Mouse (Mus musculus) ES-E14 (cell line): ENCODE results near the gene Mydgf. TPM values are rescaled to one million over a fixed set of nuclear protein-coding genes. Genes with fewer than 3 reads are reported as not detected.

ENCODE experiments used
- DNase-seq: peaks from one replicate; pipeline ENCODE4 v3.0.0-alpha.2; 2013; ENCODE audit warnings: low read depth, low spot score
- H3K27ac ChIP-seq: 2 replicates; pipeline ENCODE4 v1.5.1; 2012; ENCODE audit warnings: low read depth, mild to moderate bottlenecking, low read length, moderate library complexity, mixed read lengths; ENCODE audit not compliant: poor library complexity, insufficient read depth, severe bottlenecking
- H3K36me3 ChIP-seq: 2 replicates; pipeline ENCODE4 v1.6.1; 2012; ENCODE audit warnings: mild to moderate bottlenecking, low read length, moderate library complexity, mixed read lengths; ENCODE audit not compliant: control insufficient read depth, poor library complexity, insufficient read depth, severe bottlenecking
- H3K4me1 ChIP-seq, 2 experiments: fragments of 150-350 bp in 1 of 2; sonication (generic) in 1 of 2; 2 replicates each; pipeline ENCODE4 v1.6.1; 2012; ENCODE audit warnings: low read length in 2 of 2, mild to moderate bottlenecking in 1 of 2, mixed read lengths in 1 of 2; ENCODE audit not compliant: control insufficient read depth in 2 of 2, insufficient read depth in 2 of 2, poor library complexity in 1 of 2
- H3K4me3 ChIP-seq, 2 experiments: fragments of 150-350 bp in 1 of 2; sonication (generic) in 1 of 2; 2 replicates each; pipeline ENCODE4 v1.5.1; 2012; ENCODE audit warnings: low read length in 2 of 2, low read depth in 1 of 2, mild to moderate bottlenecking in 1 of 2, mixed read lengths in 1 of 2; ENCODE audit not compliant: insufficient read depth in 1 of 2, poor library complexity in 1 of 2, severe bottlenecking in 1 of 2
- H3K9ac ChIP-seq: 2 replicates; pipeline ENCODE4 v1.6.1; 2012; ENCODE audit warnings: low read depth, mild to moderate bottlenecking, low read length, mixed read lengths; ENCODE audit not compliant: poor library complexity, insufficient read depth, severe bottlenecking
- H3K9me3 ChIP-seq: fragments of 150-350 bp; sonication (generic); 2 replicates; pipeline ENCODE4 v1.6.1; 2012; ENCODE audit warnings: low read depth, mild to moderate bottlenecking, low read length; ENCODE audit not compliant: control insufficient read depth, insufficient read depth
- CHD2 ChIP-seq: IDR thresholded peaks from 2 replicates; pipeline ENCODE4 v1.6.1; 2014; ENCODE audit warnings: mild to moderate bottlenecking, low read depth, low read length, inconsistent platforms
- HCFC1 ChIP-seq: IDR thresholded peaks from 2 replicates; pipeline ENCODE4 v1.6.1; 2012; ENCODE audit warnings: low read length, inconsistent platforms, borderline replicate concordance; ENCODE audit not compliant: insufficient read depth
- MAFK ChIP-seq: IDR thresholded peaks from 2 replicates; pipeline ENCODE4 v1.6.1; 2014; ENCODE audit warnings: mild to moderate bottlenecking, low read depth, low read length, inconsistent platforms; ENCODE audit not compliant: insufficient read depth
- ZC3H11A ChIP-seq: IDR thresholded peaks from 2 replicates; pipeline ENCODE4 v1.6.1; 2012; ENCODE audit warnings: low read depth, mild to moderate bottlenecking, inconsistent platforms, low read length, borderline replicate concordance
- ZNF384 ChIP-seq: IDR thresholded peaks from 2 replicates; pipeline ENCODE4 v1.6.1; 2012; ENCODE audit warnings: low read depth, low read length, inconsistent platforms
- in situ Hi-C, 2 experiments: fragments of 600-800 bp; cut with MboI; formaldehyde crosslinking; loops; one replicate each; pipeline ENCODE4 v1.15.1; 2025; ENCODE audit warnings: low sequenced_read_pairs in 2 of 2, inconsistent platforms in 1 of 2; ENCODE audit not compliant: unreplicated experiment in 2 of 2
- total RNA-seq: library from RNA; depleted of rRNA; stranded (reverse); fragments of 300-350 nt; gene quantifications from 2 replicates; pipeline ENCODE4 v1.2.3, GENCODE M21; 2012

The Mydgf gene
- total RNA-seq, 1 experiment = 71.1 TPM

DNA sequence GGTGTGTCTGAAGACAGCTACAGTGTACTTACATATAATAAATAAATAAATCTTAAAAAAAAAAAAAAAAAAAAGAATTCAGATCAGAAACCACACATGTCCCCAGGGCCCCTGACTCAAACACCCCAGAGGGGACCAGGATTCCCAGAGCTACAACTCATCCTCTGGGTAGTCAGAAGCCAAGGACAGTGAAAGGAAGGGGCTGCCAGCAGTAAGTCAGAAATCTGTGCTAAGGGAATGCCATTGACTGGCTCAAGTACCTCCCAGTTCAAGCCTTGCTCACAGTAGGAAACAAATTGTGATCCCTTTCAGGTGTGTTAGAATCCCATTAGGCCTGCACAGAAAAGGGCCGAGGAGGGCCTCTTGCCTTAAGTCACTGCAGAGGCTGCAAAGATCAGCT, 30.5 kb upstream of the Mydgf start:
- peaks cover 22% of the 10 kb centered on the region for H3K36me3 ChIP-seq
- TF ChIP-seq MAFK = no peak
- no peak for TF ChIP-seq ZNF384
- no peak for TF ChIP-seq ZC3H11A
- TF ChIP-seq HCFC1 = no peak
- no peak for TF ChIP-seq CHD2
- in situ Hi-C loops = no loop called here

DNA sequence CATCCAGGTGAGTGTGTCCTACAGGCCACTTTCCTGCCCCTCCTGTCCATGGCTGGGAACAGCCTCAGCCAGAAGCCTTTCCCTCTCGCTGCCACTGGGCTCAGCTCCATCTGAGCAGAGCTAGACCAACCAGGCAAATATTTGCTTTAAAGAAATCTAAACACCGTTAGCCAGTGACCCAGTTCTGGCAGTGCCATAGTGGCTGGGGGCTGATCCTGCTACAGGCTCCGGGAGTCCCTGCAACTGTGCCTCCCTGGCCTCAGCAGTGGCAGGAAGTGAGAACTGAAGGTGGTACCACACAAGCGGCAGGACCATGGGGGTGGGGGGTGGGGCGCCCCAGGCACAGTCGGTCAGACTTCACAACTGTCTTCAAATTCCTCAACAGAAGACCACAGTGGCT, 29.0 kb upstream of the Mydgf start:
- TF ChIP-seq ZC3H11A = no peak
- no peak for TF ChIP-seq ZNF384
- TF ChIP-seq HCFC1 = no peak
- TF ChIP-seq CHD2 = no peak
- TF ChIP-seq MAFK = no peak
- DNase-seq = no peak
- in situ Hi-C loops = no loop called here
- H3K27ac ChIP-seq = no peak overlapping the region; the same call in 1 of the 2 replicates
- no peak overlapping the region for H3K9ac ChIP-seq
- H3K9me3 ChIP-seq = no peaks in the 10 kb centered on the region
- peaks cover 0 to 6% of the 10 kb centered on the region in 2 experiments; a peak in 1 of 4 replicates for H3K4me1 ChIP-seq
- H3K36me3 ChIP-seq = peaks cover 33% of the 10 kb centered on the region
- H3K4me3 ChIP-seq = no peak overlapping the region

More for the DNA sequence above, 30.5 kb upstream of the Mydgf start:
- Histone ChIP-seq H3K9me3 (no peaks in the 10 kb centered on the region), H3K9ac (no peak overlapping the region), H3K4me1 (peaks cover 0 to 9% of the 10 kb centered on the region in 2 experiments; a peak in 1 of 4 replicates), H3K4me3 (no peak overlapping the region), H3K27ac (no peak overlapping the region)
- DNase-seq = no peak

DNA sequence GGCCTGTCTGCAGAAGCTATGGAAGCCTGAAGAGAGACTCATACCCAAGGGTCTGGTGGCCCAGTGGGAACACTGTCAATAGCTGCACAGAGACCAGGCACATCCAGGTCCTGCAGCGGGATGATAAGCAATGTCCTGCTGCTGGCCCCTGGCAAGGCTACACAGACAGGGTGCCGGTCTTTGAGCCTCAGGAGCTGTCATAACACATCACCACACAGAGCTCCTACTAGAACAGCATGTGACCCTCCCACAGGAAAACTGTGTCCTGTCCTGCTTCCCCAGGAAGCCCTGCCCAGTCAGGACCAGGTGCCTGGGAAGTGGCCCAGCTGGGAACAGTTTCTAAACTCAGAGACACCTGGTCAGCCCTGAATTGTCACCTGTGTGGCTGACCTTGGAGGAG, 27.4 kb upstream of the Mydgf start:
- Histone ChIP-seq H3K9ac (no peak overlapping the region), H3K9me3 (no peaks in the 10 kb centered on the region), H3K36me3 (peaks cover 39% of the 10 kb centered on the region), H3K27ac (no peak overlapping the region), H3K4me3 (no peak overlapping the region), H3K4me1 (0 out of 4 replicates have a peak, but pooled peaks cover 0 to 2% of the 10 kb centered on the region in 2 experiments)
- no peak for DNase-seq
- in situ Hi-C loops = no loop called here
- TF ChIP-seq ZNF384 = no peak
- TF ChIP-seq ZC3H11A = no peak
- TF ChIP-seq MAFK = no peak
- TF ChIP-seq HCFC1 = no peak
- no peak for TF ChIP-seq CHD2

DNA sequence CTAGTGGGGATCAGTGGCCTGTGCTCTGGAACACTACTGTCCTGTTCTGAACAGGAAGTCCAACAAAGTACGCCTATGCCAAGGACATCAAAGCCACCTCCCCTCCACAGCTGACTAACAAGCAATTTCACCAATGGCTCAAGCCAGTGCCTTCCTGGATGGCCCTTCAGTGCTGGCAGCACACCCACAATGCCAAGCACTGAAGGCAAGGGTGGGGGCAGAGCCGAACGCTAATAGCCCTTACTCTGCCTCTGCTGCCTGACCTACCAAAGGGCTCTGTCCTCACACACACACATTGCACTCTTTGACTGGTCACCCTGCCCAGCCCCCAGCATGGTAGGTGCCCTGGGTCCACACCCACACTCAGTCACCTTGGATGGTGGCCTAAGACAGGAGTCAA, 25.1 kb upstream of the Mydgf start:
- Histone ChIP-seq H3K4me3 (no peak overlapping the region), H3K9ac (no peak overlapping the region), H3K27ac (no peak overlapping the region), H3K36me3 (peaks cover 58% of the 10 kb centered on the region), H3K4me1 (peaks cover 0 to 2% of the 10 kb centered on the region in 2 experiments; a peak in 1 of 4 replicates), H3K9me3 (no peaks in the 10 kb centered on the region)
- in situ Hi-C loops = no loop called here
- no peak for TF ChIP-seq CHD2
- TF ChIP-seq HCFC1 = no peak
- no peak for TF ChIP-seq ZC3H11A
- TF ChIP-seq ZNF384 = no peak
- no peak for TF ChIP-seq MAFK
- DNase-seq = no peak

DNA sequence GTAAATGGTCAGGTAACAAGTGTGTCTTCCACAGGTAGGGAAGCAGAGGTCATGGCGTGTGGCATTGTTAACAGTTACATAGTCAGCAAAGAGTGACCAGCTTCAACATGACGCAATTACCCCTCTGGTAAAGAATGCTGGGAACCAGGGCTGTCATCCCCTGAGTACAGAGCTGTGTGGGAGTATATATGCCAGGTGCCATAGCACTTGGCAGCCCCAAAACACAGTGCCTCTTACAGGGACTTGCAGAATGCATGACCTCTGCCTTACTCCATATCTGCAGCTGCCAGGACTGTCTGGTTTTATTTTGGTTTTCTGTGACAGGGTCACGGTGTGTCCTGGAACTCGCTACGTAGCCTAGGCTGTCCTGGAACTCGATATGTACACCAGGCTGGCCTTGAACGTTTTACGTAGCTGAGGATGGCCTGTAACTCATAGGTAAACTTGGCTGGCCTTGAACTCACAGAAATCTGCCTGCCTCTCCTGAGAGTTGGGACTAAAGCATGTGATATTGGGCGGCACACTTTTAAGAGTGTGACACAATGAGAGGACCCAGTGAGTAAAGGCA, 24.3 kb upstream of the Mydgf start:
- Histone ChIP-seq H3K27ac (no peak overlapping the region), H3K4me3 (no peak overlapping the region), H3K4me1 (peaks cover 0 to 2% of the 10 kb centered on the region in 2 experiments; a peak in 1 of 4 replicates), H3K9me3 (no peaks in the 10 kb centered on the region), H3K9ac (no peak overlapping the region), H3K36me3 (peaks cover 64% of the 10 kb centered on the region)
- DNase-seq = no peak
- TF ChIP-seq MAFK (no peak), CHD2 (no peak), ZNF384 (no peak), HCFC1 (no peak), ZC3H11A (no peak)
- in situ Hi-C loops = no loop called here
